Comparison of ENCODE assay signal across 18 mouse cellular contexts in the genomic region with DNA sequence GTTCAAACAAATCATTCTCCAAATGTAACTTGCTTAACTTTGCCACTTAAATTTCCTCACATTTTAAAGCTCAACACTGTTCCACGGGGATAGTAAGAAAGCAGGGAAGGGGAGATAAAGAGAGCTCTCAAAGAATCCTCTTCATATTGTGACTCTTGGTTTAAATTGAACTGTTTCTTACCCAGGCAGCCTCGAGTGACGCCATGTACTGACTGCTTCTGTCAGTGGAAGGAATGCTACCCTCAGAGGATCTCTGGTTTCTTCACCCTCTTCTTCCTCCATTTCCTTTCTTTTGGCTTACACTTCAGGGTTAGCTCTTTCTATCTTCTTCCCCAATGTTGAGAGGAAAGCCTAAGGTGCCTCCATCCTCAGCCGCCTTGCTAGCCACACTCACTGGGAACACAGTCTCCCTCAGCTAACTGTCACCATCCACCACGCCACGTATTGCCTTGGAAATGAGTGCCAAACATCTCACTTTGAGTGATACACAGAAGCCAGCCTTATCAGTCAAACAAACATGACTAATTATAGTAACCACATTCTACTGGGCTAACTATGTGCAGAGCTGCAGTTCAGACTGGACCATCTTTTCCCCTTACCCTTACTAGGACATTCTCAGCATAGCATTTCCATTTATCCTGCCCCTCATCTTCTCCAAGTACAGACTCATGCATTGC.
DNase-seq lines count a peak whose midpoint lies in the region; ATAC-seq and TF ChIP-seq lines count a peak whose summit lies in the region.
"Had no signal": no experiment of that assay in that cellular context is flagged by ENCODE, and none has a peak within 500 bp of the region (broad histone marks: within the 10 kb centered on the region; RNA-seq: fewer than 3 reads in every experiment).

No protein-coding gene starts in this region.

- DNase-seq in lung, embryonic 14.5 days: no peak
- no peak for DNase-seq in lung, postnatal 14 days
- peak; percentile 51 for DNase-seq in heart, adult 8-10 months (ENCODE audit: low spot score)
- DNase-seq in heart, postnatal 10 days: peak; percentile 69 to 73
- DNase-seq in liver, postnatal 0 days: no peak
- DNase-seq in urinary bladder, postnatal 36 days (ENCODE audit: low spot score in 2 of 2): no peak
- DNase-seq in cerebellum, adult 2 months: no peak
- DNase-seq in kidney, adult 2 months: no peak
- DNase-seq: adrenal gland, adult 8-10 months; cerebellum, postnatal 14 days; kidney, postnatal 36 days; layer of hippocampus, postnatal 36 days; left cerebral cortex, postnatal 4 days; right cerebral cortex, postnatal 25 days had no signal

- no peak overlapping the region for H3K4me3 ChIP-seq in lung, embryonic 14.5 days (ENCODE audit: low read depth, low read length)
- peak overlapping the region; percentile 24 for H3K4me3 ChIP-seq in liver, postnatal 0 days (ENCODE audit: low read depth, low read length)
- no peak overlapping the region for H3K4me3 ChIP-seq in cerebellum, adult 2 months (replicated peaks; ENCODE audit: insufficient read depth, low read depth, low read length)
- no peak overlapping the region for H3K4me3 ChIP-seq in kidney, adult 2 months (ENCODE audit: insufficient read depth, low read depth, low read length)
- H3K4me3 ChIP-seq: forebrain, embryonic 12.5 days; intestine, embryonic 15.5 days; midbrain, embryonic 15.5 days had no signal

- no peak overlapping the region for H3K9ac ChIP-seq in lung, embryonic 14.5 days
- H3K9ac ChIP-seq in liver, postnatal 0 days (replicated peaks): 0 out of 2 replicates have a peak overlapping the region, but pooled peaks have one; percentile 30
- H3K9ac ChIP-seq: forebrain, embryonic 12.5 days; intestine, embryonic 15.5 days; midbrain, embryonic 15.5 days had no signal

- no peaks in the 10 kb centered on the region for H3K9me3 ChIP-seq in lung, embryonic 14.5 days (ENCODE audit: low read depth, low read length)
- H3K9me3 ChIP-seq in liver, postnatal 0 days (ENCODE audit: low read length): no peaks in the 10 kb centered on the region
- H3K9me3 ChIP-seq: forebrain, embryonic 12.5 days; intestine, embryonic 15.5 days; midbrain, embryonic 15.5 days had no signal

- WGBS in lung, embryonic 14.5 days: 82% methylated on average over 6 of the region's 6 CpGs
- WGBS in liver, postnatal 0 days (ENCODE audit: insufficient replicate concordance): 55% methylated on average over 6 of the region's 6 CpGs
- 95% methylated on average over 6 of the region's 6 CpGs for WGBS in cerebellum, adult 2 months
- WGBS in kidney, adult 2 months: 95% methylated on average over 6 of the region's 6 CpGs

- H3K36me3 ChIP-seq in lung, embryonic 14.5 days (ENCODE audit: insufficient read depth): peaks cover 5% of the 10 kb centered on the region; the same call in 1 of the 2 replicates
- peaks cover 2% of the 10 kb centered on the region; the same call in 1 of the 2 replicates for H3K36me3 ChIP-seq in liver, postnatal 0 days (replicated peaks; ENCODE audit: insufficient read depth, low read length)
- H3K36me3 ChIP-seq in kidney, adult 2 months (ENCODE audit: control insufficient read depth, insufficient read depth, low read length): no peaks in the 10 kb centered on the region
- H3K36me3 ChIP-seq: intestine, embryonic 15.5 days had no signal

- intact Hi-C loops in heart, postnatal 10 days (cut with DNase I): no loop called here

- ATAC-seq in lung, embryonic 14.5 days (ENCODE audit: insufficient read depth): peak; percentile 44; the same call in 1 of the 2 replicates
- peak; percentile 73 for ATAC-seq in liver, postnatal 0 days
- ATAC-seq: intestine, embryonic 15.5 days; lung, postnatal 0 days; midbrain, embryonic 15.5 days had no signal

- no peak for TF ChIP-seq POLR2A in cerebellum, adult 2 months (IDR thresholded peaks at IDR 0.05; ENCODE audit: borderline replicate concordance, insufficient read depth, low read length)
- no peak for TF ChIP-seq POLR2A in kidney, adult 2 months (IDR thresholded peaks at IDR 0.05; ENCODE audit: low read depth, low read length)

- H3K4me2 ChIP-seq in lung, embryonic 14.5 days: no peak overlapping the region
- H3K4me2 ChIP-seq in liver, postnatal 0 days (ENCODE audit: low read depth, low read length): peak overlapping the region; percentile 51
- H3K4me2 ChIP-seq: forebrain, embryonic 12.5 days; intestine, embryonic 15.5 days; midbrain, embryonic 15.5 days had no signal

- H3K27ac ChIP-seq in lung, embryonic 14.5 days (ENCODE audit: low read depth): no peak overlapping the region
- peak overlapping the region; percentile 51 for H3K27ac ChIP-seq in liver, postnatal 0 days (ENCODE audit: low read depth)
- no peak overlapping the region for H3K27ac ChIP-seq in cerebellum, adult 2 months (ENCODE audit: insufficient read depth, low read length)
- H3K27ac ChIP-seq in kidney, adult 2 months (ENCODE audit: insufficient read depth, low read depth, low read length): no peak overlapping the region
- H3K27ac ChIP-seq: forebrain, embryonic 12.5 days; intestine, embryonic 15.5 days; midbrain, embryonic 15.5 days had no signal

- H3K4me1 ChIP-seq in lung, embryonic 14.5 days (ENCODE audit: insufficient read depth): no peaks in the 10 kb centered on the region
- peaks cover 3% of the 10 kb centered on the region; the same call in 1 of the 2 replicates for H3K4me1 ChIP-seq in liver, postnatal 0 days (ENCODE audit: insufficient read depth)
- no peaks in the 10 kb centered on the region for H3K4me1 ChIP-seq in cerebellum, adult 2 months (ENCODE audit: control insufficient read depth, insufficient read depth, low read length)
- H3K4me1 ChIP-seq in kidney, adult 2 months (ENCODE audit: control insufficient read depth, insufficient read depth, low read length): no peaks in the 10 kb centered on the region
- H3K4me1 ChIP-seq: forebrain, embryonic 12.5 days; intestine, embryonic 15.5 days; midbrain, embryonic 15.5 days had no signal

- TF ChIP-seq EP300 in liver, postnatal 0 days (IDR thresholded peaks at IDR 0.05; ENCODE audit: low read depth): peak; percentile 61; the same call in 1 of the 2 replicates

- no peak for TF ChIP-seq CTCF in lung, embryonic 14.5 days (IDR thresholded peaks at IDR 0.05; ENCODE audit: low read depth)
- no peak for TF ChIP-seq CTCF in liver, postnatal 0 days (IDR thresholded peaks at IDR 0.05; ENCODE audit: low read depth)
- TF ChIP-seq CTCF in cerebellum, adult 2 months (IDR thresholded peaks at IDR 0.05; ENCODE audit: borderline replicate concordance, insufficient read depth, low read depth, low read length): no peak
- TF ChIP-seq CTCF in kidney, adult 2 months (conservative IDR thresholded peaks at IDR 0.05; ENCODE audit: insufficient read depth, insufficient read length, low read depth, low read length): no peak

- no peaks in the 10 kb centered on the region for H3K27me3 ChIP-seq in lung, embryonic 14.5 days (ENCODE audit: insufficient read depth, low read length)
- no peaks in the 10 kb centered on the region for H3K27me3 ChIP-seq in liver, postnatal 0 days (ENCODE audit: insufficient read depth, low read length)
- no peaks in the 10 kb centered on the region for H3K27me3 ChIP-seq in cerebellum, adult 2 months (ENCODE audit: control insufficient read depth, insufficient read depth, low read length)
- no peaks in the 10 kb centered on the region for H3K27me3 ChIP-seq in kidney, adult 2 months (replicated peaks; ENCODE audit: control insufficient read depth, insufficient read depth, low read length)
- H3K27me3 ChIP-seq: forebrain, embryonic 12.5 days; intestine, embryonic 15.5 days; midbrain, embryonic 15.5 days had no signal

Comparison
In these comparisons a context has a peak if more than half of its experiments do, and no peak if none do; other contexts are left out.
1. DNase-seq: peak in heart, adult 8-10 months (single experiment) and heart, postnatal 10 days (2 of 2); none in lung, embryonic 14.5 days (single experiment), lung, postnatal 14 days (single experiment), liver, postnatal 0 days (single experiment), urinary bladder, postnatal 36 days (0 of 2), cerebellum, adult 2 months (0 of 2) and kidney, adult 2 months (single experiment).